In the genomic region with DNA sequence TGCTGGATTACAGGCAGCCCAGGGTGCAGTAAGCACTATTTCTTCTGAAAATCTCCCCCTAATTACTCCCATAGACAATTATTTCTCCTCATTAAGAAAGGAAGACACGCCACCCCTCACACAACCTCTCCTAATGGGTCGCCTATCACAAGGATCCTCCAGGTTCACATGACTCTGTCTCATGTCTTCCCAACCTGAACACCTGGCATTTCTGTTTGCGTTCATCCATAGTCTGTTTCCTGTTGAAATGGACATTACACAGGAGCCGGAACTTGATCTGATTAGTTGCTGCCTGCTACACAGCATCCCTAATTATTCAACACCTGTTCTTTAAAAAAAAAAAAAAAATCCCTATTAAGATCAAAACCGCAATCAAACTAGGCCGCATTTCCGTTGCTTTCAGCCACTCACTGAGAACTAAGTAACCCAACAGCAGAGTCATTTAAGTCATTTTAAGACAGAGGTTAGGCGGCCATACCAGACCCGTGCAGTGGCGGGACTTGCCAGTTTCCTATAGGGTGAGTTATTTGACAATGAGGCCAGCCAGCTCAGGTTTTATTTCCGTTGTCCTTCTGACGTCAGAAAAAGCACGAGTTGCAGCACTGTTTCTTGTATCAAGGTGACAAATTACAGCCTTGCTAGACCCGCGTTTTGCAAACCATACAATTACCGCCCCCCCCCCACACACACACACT, we compare ENCODE assay signal across 8 mouse cellular contexts. TPM values are rescaled to one million over a fixed set of nuclear protein-coding genes. Genes with fewer than 3 reads are reported as not detected.
DNase-seq lines count a peak whose midpoint lies in the region; ATAC-seq lines count a peak whose summit lies in the region.

No protein-coding gene starts in this region.

- no peak for DNase-seq in heart, embryonic 10.5 days (ENCODE audit: low spot score)
- DNase-seq in heart, adult 18-20 months, result no peak
- DNase-seq in T-cell, adult 2 months (ENCODE audit: low spot score), result peak; percentile 85
- peak; percentile 88 for DNase-seq in midbrain, embryonic 11.5 days (ENCODE audit: low spot score, missing footprints)
- DNase-seq in ovary, postnatal 10 days (ENCODE audit: low spot score), result no peak

- H3K4me1 ChIP-seq in heart, embryonic 10.5 days, result peaks cover 35% of the 10 kb centered on the region
- peaks cover 22% of the 10 kb centered on the region for H3K4me1 ChIP-seq in intestine, embryonic 16.5 days (ENCODE audit: control insufficient read depth, insufficient read depth, low read length)
- peaks cover 18% of the 10 kb centered on the region for H3K4me1 ChIP-seq in midbrain, embryonic 11.5 days (ENCODE audit: control insufficient read depth, insufficient read depth, low read length)
- peaks cover 3% of the 10 kb centered on the region; the same call in 1 of the 2 replicates for H3K4me1 ChIP-seq in stomach, embryonic 14.5 days (ENCODE audit: control insufficient read depth, insufficient read depth, low read length)

- H3K4me2 ChIP-seq in intestine, embryonic 16.5 days (ENCODE audit: low read depth, low read length), result peak overlapping the region; percentile 87
- peak overlapping the region; percentile 78 for H3K4me2 ChIP-seq in midbrain, embryonic 11.5 days
- peak overlapping the region; percentile 86 for H3K4me2 ChIP-seq in stomach, embryonic 14.5 days (replicated peaks; ENCODE audit: low read depth, low read length)

- H3K27me3 ChIP-seq in heart, embryonic 10.5 days (ENCODE audit: insufficient read depth, poor library complexity, severe bottlenecking), result no peaks in the 10 kb centered on the region
- no peaks in the 10 kb centered on the region for H3K27me3 ChIP-seq in intestine, embryonic 16.5 days (replicated peaks; ENCODE audit: control insufficient read depth, insufficient read depth, low read length)
- no peaks in the 10 kb centered on the region for H3K27me3 ChIP-seq in midbrain, embryonic 11.5 days (ENCODE audit: control insufficient read depth, insufficient read depth, low read length)
- no peaks in the 10 kb centered on the region for H3K27me3 ChIP-seq in stomach, embryonic 14.5 days (ENCODE audit: control insufficient read depth, insufficient read depth, low read length)

- H3K27ac ChIP-seq in heart, embryonic 10.5 days, result peak overlapping the region; percentile 100
- peak overlapping the region; percentile 93 for H3K27ac ChIP-seq in intestine, embryonic 16.5 days (ENCODE audit: low read length)
- H3K27ac ChIP-seq in midbrain, embryonic 11.5 days (ENCODE audit: low read depth, low read length), result peak overlapping the region; percentile 99
- H3K27ac ChIP-seq in stomach, embryonic 14.5 days (ENCODE audit: low read length), result peak overlapping the region; percentile 95

- 0 out of 2 replicates have a peak, but pooled peaks have one; percentile 16 for ATAC-seq in erythroblast, adult 5-6 weeks (replicated peaks; ENCODE audit: low FRiP score, poor library complexity, severe bottlenecking)
- 0 out of 2 replicates have a peak, but pooled peaks have one; percentile 5 for ATAC-seq in intestine, embryonic 16.5 days
- no peak for ATAC-seq in midbrain, embryonic 11.5 days (ENCODE audit: low FRiP score)
- 0 out of 2 replicates have a peak, but pooled peaks have one; percentile 6 for ATAC-seq in stomach, embryonic 14.5 days (ENCODE audit: insufficient number of reproducible peaks, insufficient read depth, low FRiP score, low read depth)

- peak overlapping the region; percentile 96 for H3K9ac ChIP-seq in intestine, embryonic 16.5 days (ENCODE audit: low read depth, low read length)
- H3K9ac ChIP-seq in midbrain, embryonic 11.5 days (ENCODE audit: low read length), result peak overlapping the region; percentile 99
- H3K9ac ChIP-seq in stomach, embryonic 14.5 days (replicated peaks; ENCODE audit: low read depth, low read length), result peak overlapping the region; percentile 76

- 12% methylated on average over 16 of the region's 16 CpGs for WGBS in heart, embryonic 10.5 days
- WGBS in intestine, embryonic 16.5 days, result 9% methylated on average over 16 of the region's 16 CpGs
- WGBS in midbrain, embryonic 11.5 days, result 10% methylated on average over 16 of the region's 16 CpGs
- 7% methylated on average over 16 of the region's 16 CpGs for WGBS in stomach, embryonic 14.5 days

- H3K4me3 ChIP-seq in heart, embryonic 10.5 days, result peak overlapping the region; percentile 83
- H3K4me3 ChIP-seq in intestine, embryonic 16.5 days (ENCODE audit: low read length), result peak overlapping the region; percentile 81
- H3K4me3 ChIP-seq in midbrain, embryonic 11.5 days (ENCODE audit: low read depth, low read length), result peak overlapping the region; percentile 87
- H3K4me3 ChIP-seq in stomach, embryonic 14.5 days (ENCODE audit: low read depth, low read length), result peak overlapping the region; percentile 64

- no peaks in the 10 kb centered on the region for H3K9me3 ChIP-seq in heart, embryonic 10.5 days
- no peaks in the 10 kb centered on the region for H3K9me3 ChIP-seq in intestine, embryonic 16.5 days (ENCODE audit: control insufficient read depth, low read length)
- peaks cover 8% of the 10 kb centered on the region for H3K9me3 ChIP-seq in midbrain, embryonic 11.5 days (ENCODE audit: control insufficient read depth, low read length)
- H3K9me3 ChIP-seq in stomach, embryonic 14.5 days (ENCODE audit: control insufficient read depth, low read depth, low read length), result no peaks in the 10 kb centered on the region

- H3K36me3 ChIP-seq in heart, embryonic 10.5 days, result peaks cover 32% of the 10 kb centered on the region
- H3K36me3 ChIP-seq in intestine, embryonic 16.5 days (ENCODE audit: control insufficient read depth, insufficient read depth, low read length), result peaks cover 2% of the 10 kb centered on the region; the same call in 1 of the 2 replicates
- peaks cover 21% of the 10 kb centered on the region for H3K36me3 ChIP-seq in midbrain, embryonic 11.5 days (ENCODE audit: control insufficient read depth, insufficient read depth, low read length)
- H3K36me3 ChIP-seq in stomach, embryonic 14.5 days (ENCODE audit: control insufficient read depth, insufficient read depth, low read length), result no peaks in the 10 kb centered on the region

RNA-seq across cellular contexts. Expression of gene Slc38a1, which starts 2.3 kb away (rescaled TPM):
- polyA plus RNA-seq in heart, embryonic 10.5 days (2016; fragmentation: Nextera tagmentation; extraction: Ambion mirVana), result 90.5 and 96.2 TPM in 2 replicates
- total RNA-seq in heart, adult 18-20 months (2021), result 10 to 100 TPM in 1 of 2 experiments, 1 to 10 TPM in 1; 5.9 to 13.3 TPM
- 15.3 and 27.3 TPM in 2 replicates for total RNA-seq in erythroblast, adult 5-6 weeks (2015; ENCODE audit: low replicate concordance)
- 6.6 TPM in 2 replicates for total RNA-seq in erythroblast, adult 5-6 weeks (2017; ENCODE audit: low replicate concordance)
- polyA plus RNA-seq in intestine, embryonic 16.5 days (2015; fragmentation: Nextera tagmentation; extraction: Ambion mirVana), result 111 and 116 TPM in 2 replicates
- polyA plus RNA-seq in midbrain, embryonic 11.5 days (2014; fragmentation: Nextera tagmentation; extraction: Ambion mirVana), result 109 TPM in 2 replicates
- 77.5 and 82.8 TPM in 2 replicates for polyA plus RNA-seq in stomach, embryonic 14.5 days (2014; fragmentation: Nextera tagmentation; extraction: Ambion mirVana)

RNA-seq across cellular contexts. Expression of gene Slc38a2, which starts 59.1 kb away (rescaled TPM):
- polyA plus RNA-seq in heart, embryonic 10.5 days (2016; fragmentation: Nextera tagmentation; extraction: Ambion mirVana), result 113 and 119 TPM in 2 replicates
- 100 to 1,000 TPM; 194 to 206 TPM for total RNA-seq in heart, adult 18-20 months (2021)
- 34.4 and 44.7 TPM in 2 replicates for total RNA-seq in erythroblast, adult 5-6 weeks (2015; ENCODE audit: low replicate concordance)
- total RNA-seq in erythroblast, adult 5-6 weeks (2017; ENCODE audit: low replicate concordance), result 22.3 and 29.1 TPM in 2 replicates
- 74.2 and 78.7 TPM in 2 replicates for polyA plus RNA-seq in intestine, embryonic 16.5 days (2015; fragmentation: Nextera tagmentation; extraction: Ambion mirVana)
- 211 and 237 TPM in 2 replicates for polyA plus RNA-seq in midbrain, embryonic 11.5 days (2014; fragmentation: Nextera tagmentation; extraction: Ambion mirVana)
- polyA plus RNA-seq in stomach, embryonic 14.5 days (2014; fragmentation: Nextera tagmentation; extraction: Ambion mirVana), result 149 and 154 TPM in 2 replicates

Comparison
In these comparisons a context has a peak if more than half of its experiments do, and no peak if none do; other contexts are left out.
1. DNase-seq: peak in T-cell, adult 2 months (single experiment) and midbrain, embryonic 11.5 days (single experiment); none in heart, embryonic 10.5 days (single experiment), heart, adult 18-20 months (0 of 2) and ovary, postnatal 10 days (single experiment).
2. Peak in every context shown above with its lines, with median percentiles within 50 percentile points of each other: H3K27ac ChIP-seq, H3K4me3 ChIP-seq, H3K4me2 ChIP-seq and H3K9ac ChIP-seq.